Comparison of ENCODE assay signal across 8 mouse cellular contexts in the genomic region with DNA sequence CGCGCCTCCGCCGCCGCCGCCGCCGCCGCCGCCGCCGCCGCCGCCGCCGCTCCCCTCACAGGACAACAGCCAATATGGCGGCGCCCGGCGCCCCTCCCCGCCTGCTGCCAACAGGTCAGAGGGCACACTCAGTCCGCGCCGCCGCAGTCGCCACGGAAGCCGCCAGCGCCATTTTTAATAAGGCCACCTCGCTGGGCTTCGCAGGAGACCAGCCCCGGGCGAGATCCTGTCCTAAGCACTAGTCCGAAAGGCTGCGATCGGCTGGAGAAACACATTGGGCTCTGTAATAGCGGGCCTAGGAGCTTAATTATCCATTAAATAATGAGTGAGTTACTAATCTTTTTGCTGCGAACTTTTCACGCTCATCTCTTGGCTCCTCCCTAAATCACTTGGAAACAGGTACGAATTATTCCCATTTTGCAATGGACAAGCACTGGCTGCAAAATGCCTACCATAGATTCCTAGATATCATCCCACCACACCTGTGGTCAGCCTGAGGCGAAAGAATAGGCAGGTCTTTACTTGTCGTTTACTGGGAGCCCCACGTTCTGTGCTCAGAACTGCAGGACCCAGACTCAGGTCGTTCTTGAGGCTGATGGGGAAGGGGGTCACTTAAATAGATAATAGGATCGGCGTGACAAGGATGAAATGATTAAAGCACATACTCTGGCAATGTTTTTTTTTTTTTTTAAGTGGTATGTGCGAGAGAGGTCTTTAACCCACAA. TPM values are rescaled to one million over a fixed set of nuclear protein-coding genes. Genes with fewer than 3 reads are reported as not detected.
DNase-seq lines count a peak whose midpoint lies in the region; ATAC-seq lines count a peak whose summit lies in the region.

A gene (minus strand): TSS at position 94 of the 725 bp plus-strand sequence.

- ATAC-seq in hindbrain, embryonic 12.5 days (ENCODE audit: low FRiP score), result peak; percentile 92

- no peaks in the 10 kb centered on the region for H3K27me3 ChIP-seq in hindbrain, embryonic 12.5 days

- DNase-seq in Muller cell, postnatal 12 days (ENCODE audit: inconsistent ontology term), result peak; percentile 96
- DNase-seq in cerebellum, adult 9-11 months, result peak; percentile 94
- peak; percentile 88 to 92 for DNase-seq in frontal cortex, postnatal 10 days (ENCODE audit: low spot score in 2 of 2)
- peak; percentile 91 to 95 for DNase-seq in layer of hippocampus, postnatal 14 days (ENCODE audit: low spot score in 2 of 2)
- peak; percentile 96 for DNase-seq in lung, postnatal 14 days
- DNase-seq in retina, adult 2 months (ENCODE audit: low read depth, low spot score), result peak; percentile 79
- peak; percentile 94 for DNase-seq in thymus, postnatal 36 days

- H3K36me3 ChIP-seq in hindbrain, embryonic 12.5 days, result 0 out of 2 replicates have a peak, but pooled peaks cover 5% of the 10 kb centered on the region

- peak within 1 kb of the TSS; percentile 97 for H3K4me3 ChIP-seq in hindbrain, embryonic 12.5 days

- H3K27ac ChIP-seq in hindbrain, embryonic 12.5 days, result peak within 1 kb of the TSS; percentile 93

- no peaks in the 10 kb centered on the region for H3K9me3 ChIP-seq in hindbrain, embryonic 12.5 days (replicated peaks)

- H3K9ac ChIP-seq in hindbrain, embryonic 12.5 days, result peak within 1 kb of the TSS; percentile 99

- peaks cover 25% of the 10 kb centered on the region for H3K4me1 ChIP-seq in hindbrain, embryonic 12.5 days

- H3K4me2 ChIP-seq in hindbrain, embryonic 12.5 days (replicated peaks), result peak within 1 kb of the TSS; percentile 95

- WGBS in hindbrain, embryonic 12.5 days, result 2% methylated on average over 40 of the region's 47 CpGs

RNA-seq across cellular contexts. Expression of the gene that starts here (rescaled TPM):
- 67.4 and 71.9 TPM in 2 replicates for polyA plus RNA-seq in hindbrain, embryonic 12.5 days (2016; fragmentation: Nextera tagmentation; extraction: Ambion mirVana)
- 10 to 100 TPM; 64.8 to 67.7 TPM for total RNA-seq in layer of hippocampus, postnatal 14 days (2021)

Comparison
In these comparisons a context has a peak if more than half of its experiments do, and no peak if none do; other contexts are left out.
1. Peak in every context shown above with its lines: DNase-seq, ATAC-seq, H3K4me3 ChIP-seq and H3K27ac ChIP-seq.